Mouse (Mus musculus): ENCODE measurements around the gene Wasf2. TPM values are rescaled to one million over a fixed set of nuclear protein-coding genes. Genes with fewer than 3 reads are reported as not detected.

Wasf2 gene
- total RNA-seq, 2 experiments from 2014 or later: 34.9 to 35.6 TPM

- intact Hi-C loops (cut with DNase I): no loop called here
- H3K27ac ChIP-seq: peak overlapping the region; percentile 88
- no peak overlapping the region for H3K4me3 ChIP-seq
- TF ChIP-seq CTCF (IDR thresholded peaks at IDR 0.05): no peak
- no peak for DNase-seq
Measured at GRCm38 (mm10) chr4:133106691-133107090, 23.6 kb upstream of the Wasf2 start.

- intact Hi-C loops (cut with DNase I): no loop called here
- peak; percentile 36 for TF ChIP-seq CTCF (IDR thresholded peaks at IDR 0.05)
- peak overlapping the region; percentile 28 for H3K4me3 ChIP-seq
- peak overlapping the region; percentile 88 for H3K27ac ChIP-seq
- DNase-seq: peak; percentile 85
Measured at GRCm38 (mm10) chr4:133107788-133108281, 22.5 kb upstream of the Wasf2 start.

- intact Hi-C loops (cut with DNase I): no loop called here
- DNase-seq: peak; percentile 79
- Histone ChIP-seq H3K4me3 (peak overlapping the region; percentile 28), H3K27ac (peak overlapping the region; percentile 88)
- no peak for TF ChIP-seq CTCF (IDR thresholded peaks at IDR 0.05)
Measured at GRCm38 (mm10) chr4:133108481-133109334, 21.6 kb upstream of the Wasf2 start.

- Histone ChIP-seq H3K4me3 (no peak overlapping the region; the same call in 1 of the 2 replicates), H3K27ac (peak overlapping the region; percentile 88)
- DNase-seq: no peak
- TF ChIP-seq CTCF (IDR thresholded peaks at IDR 0.05): no peak
- intact Hi-C loops (cut with DNase I): no loop called here
Measured at GRCm38 (mm10) chr4:133109335-133109801, 20.9 kb upstream of the Wasf2 start.

DNA sequence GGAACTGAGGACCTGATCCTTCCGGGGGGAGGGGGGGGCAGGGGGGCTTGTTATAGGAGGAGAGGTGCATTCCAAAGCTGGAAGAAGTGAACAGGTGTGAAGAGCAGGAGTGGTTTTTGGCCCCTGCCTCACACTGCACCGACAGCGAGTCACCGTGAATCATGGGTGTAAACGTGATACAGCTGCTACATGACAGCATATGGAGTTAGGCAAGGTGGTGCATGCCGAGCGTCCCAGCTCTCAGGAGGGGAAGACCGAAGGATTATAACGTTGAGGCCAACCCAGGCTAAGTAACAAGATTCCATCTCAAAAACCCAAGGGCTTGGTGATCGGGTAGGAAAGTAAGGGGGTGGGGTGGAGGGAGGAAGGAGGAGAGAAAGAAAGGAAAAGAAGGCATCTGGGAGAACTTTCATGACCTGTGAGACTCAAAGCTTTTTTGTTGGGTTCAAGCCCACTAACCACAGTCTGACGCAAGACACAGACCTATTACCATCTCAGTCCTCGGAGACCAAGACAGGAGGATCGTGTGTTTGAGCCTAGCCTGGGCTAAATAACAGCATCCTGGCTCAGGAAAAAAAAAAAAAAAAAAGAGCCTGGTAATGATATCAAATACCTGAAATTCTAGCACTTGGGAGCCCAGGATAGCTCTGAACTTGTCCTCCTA, 18.0 kb upstream of the Wasf2 start:
- no peak for TF ChIP-seq CTCF (IDR thresholded peaks at IDR 0.05)
- intact Hi-C loops (cut with DNase I): no loop called here
- no peak for DNase-seq
- H3K4me3 ChIP-seq: no peak overlapping the region
- H3K27ac ChIP-seq: peak overlapping the region; percentile 2

DNA sequence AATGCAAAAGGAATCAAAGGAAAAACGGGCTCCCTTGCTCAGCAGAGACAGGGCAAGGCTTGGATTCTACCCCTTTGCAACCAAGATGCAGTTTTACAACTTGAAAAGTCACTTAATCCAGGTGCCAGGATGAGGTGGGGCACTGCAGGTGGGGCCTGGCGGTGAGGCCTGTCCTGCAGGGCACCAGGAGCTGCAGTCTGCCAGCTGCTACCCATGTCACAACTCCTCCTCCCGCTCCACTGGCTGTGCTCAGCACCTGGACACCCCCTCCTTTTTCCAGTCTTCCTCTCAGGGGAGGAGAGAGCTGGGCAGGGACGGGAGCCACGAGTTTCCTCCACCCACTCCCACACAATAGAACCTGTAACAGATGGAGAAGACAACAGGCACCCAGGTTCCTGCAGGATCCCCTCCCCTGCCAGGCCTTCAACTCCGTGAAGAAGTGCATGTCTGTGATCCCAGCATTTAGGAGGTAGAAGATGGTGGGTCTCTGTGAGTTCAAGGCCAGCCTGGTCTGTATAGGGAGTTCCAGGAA, 16.9 kb upstream of the Wasf2 start:
- no peak for TF ChIP-seq CTCF (IDR thresholded peaks at IDR 0.05)
- intact Hi-C loops (cut with DNase I): no loop called here
- no peak overlapping the region for H3K4me3 ChIP-seq
- no peak for DNase-seq
- H3K27ac ChIP-seq: peak overlapping the region; percentile 58

DNA sequence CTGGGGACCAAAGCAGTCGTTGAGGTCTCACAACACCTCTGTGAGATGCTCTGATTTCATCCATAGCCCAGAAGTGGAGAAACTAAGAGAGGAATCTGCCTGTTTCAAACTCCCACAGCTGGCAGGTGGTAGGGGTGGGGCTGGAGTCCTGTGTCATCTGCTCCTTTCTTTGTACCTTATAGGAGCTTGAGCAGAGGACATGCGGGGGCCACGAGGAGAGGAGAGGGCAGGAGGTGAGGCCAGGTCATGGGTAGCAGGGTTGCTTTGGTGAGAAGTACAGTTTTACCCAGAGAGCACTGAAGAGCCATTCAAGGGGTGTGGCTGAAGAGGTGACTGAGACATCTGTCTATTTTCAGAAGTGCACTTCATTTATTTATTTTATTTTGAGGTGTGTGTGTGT, 15.5 kb upstream of the Wasf2 start:
- no peak for DNase-seq
- no peak overlapping the region; the same call in 1 of the 2 replicates for H3K27ac ChIP-seq
- intact Hi-C loops (cut with DNase I): no loop called here
- H3K4me3 ChIP-seq: no peak overlapping the region
- TF ChIP-seq CTCF (IDR thresholded peaks at IDR 0.05): no peak

- Histone ChIP-seq H3K27ac (peak overlapping the region; percentile 90), H3K4me3 (no peak overlapping the region)
- TF ChIP-seq CTCF (IDR thresholded peaks at IDR 0.05): no peak
Measured at GRCm38 (mm10) chr4:133115721-133116429, 14.4 kb upstream of the Wasf2 start.

GRCm38 (mm10) chr4:133116756-133117470, 13.4 kb upstream of the Wasf2 start:
- peak; percentile 56 for DNase-seq
- TF ChIP-seq CTCF (IDR thresholded peaks at IDR 0.05): no peak
- intact Hi-C loops (cut with DNase I): no loop called here
- H3K4me3 ChIP-seq: peak overlapping the region; percentile 52
- peak overlapping the region; percentile 90 for H3K27ac ChIP-seq

More at GRCm38 (mm10) chr4:133115721-133116429, 14.4 kb upstream of the Wasf2 start:
- intact Hi-C loops (cut with DNase I): no loop called here
- no peak for DNase-seq

GRCm38 (mm10) chr4:133117556-133118411, 12.5 kb upstream of the Wasf2 start:
- intact Hi-C loops (cut with DNase I): no loop called here
- peak; percentile 92 for DNase-seq
- peak overlapping the region; percentile 90 for H3K27ac ChIP-seq
- peak overlapping the region; percentile 52 for H3K4me3 ChIP-seq
- no peak for TF ChIP-seq CTCF (IDR thresholded peaks at IDR 0.05)

All from gastrocnemius, adult 2 months (tissue).